Mouse (Mus musculus) myocyte (in vitro differentiated cells): ENCODE data around the gene Tmem219. TPM values are rescaled to one million over a fixed set of nuclear protein-coding genes. Genes with fewer than 3 reads are reported as not detected.

Experiments used
- H3K27me3 ChIP-seq: one replicate; pipeline ENCODE4 v1.6.1; 2011; ENCODE audit not compliant: control insufficient read depth, insufficient read depth, insufficient read length
- H3K36me3 ChIP-seq: one replicate; pipeline ENCODE4 v1.6.1; 2011; ENCODE audit not compliant: control insufficient read depth, insufficient read depth
- H3K4me2 ChIP-seq: one replicate; pipeline ENCODE4 v1.6.1; 2011; ENCODE audit warnings: low read depth, control low read depth
- H3K4me3 ChIP-seq: one replicate; pipeline ENCODE4 v1.5.1; 2011; ENCODE audit warnings: mild to moderate bottlenecking, control low read depth, moderate library complexity
- H3K79me2 ChIP-seq: one replicate; pipeline ENCODE4 v1.6.1; 2011; ENCODE audit not compliant: control insufficient read depth, insufficient read depth
- H3ac ChIP-seq: one replicate; pipeline ENCODE4 v1.6.1; 2011; ENCODE audit not compliant: control insufficient read depth, insufficient read length
- CEBPB ChIP-seq: IDR thresholded peaks from 2 replicates; pipeline ENCODE4 v1.6.1; 2011; ENCODE audit warnings: mild to moderate bottlenecking, moderate library complexity; ENCODE audit not compliant: poor library complexity, insufficient read depth, severe bottlenecking
- E2F4 ChIP-seq: IDR thresholded peaks from one replicate; pipeline ENCODE4 v1.6.1; 2011; ENCODE audit warnings: mild to moderate bottlenecking, control low read depth, moderate library complexity; ENCODE audit not compliant: insufficient read depth
- MAX ChIP-seq: IDR thresholded peaks from one replicate; pipeline ENCODE4 v1.6.1; 2011; ENCODE audit warnings: low read depth, mild to moderate bottlenecking, control low read depth
- MYOD1 ChIP-seq, 3 experiments: IDR thresholded peaks; one replicate each; pipeline ENCODE4 v1.6.1; 2011; ENCODE audit warnings: control low read depth in 2 of 3, low read depth in 2 of 3, mild to moderate bottlenecking in 2 of 3, moderate library complexity in 1 of 3; ENCODE audit not compliant: insufficient read length in 2 of 3, control insufficient read depth in 1 of 3
- MYOG ChIP-seq, 3 experiments: IDR thresholded peaks; one replicate each; pipeline ENCODE4 v1.6.1; 2011; ENCODE audit warnings: control low read depth in 2 of 3, low read depth in 2 of 3, mild to moderate bottlenecking in 2 of 3; ENCODE audit not compliant: insufficient read length in 2 of 3, control insufficient read depth in 1 of 3, insufficient read depth in 1 of 3
- POLR2A ChIP-seq: IDR thresholded peaks from one replicate; pipeline ENCODE4 v1.6.1; 2011; ENCODE audit warnings: low read depth, mild to moderate bottlenecking, control low read depth, moderate library complexity; ENCODE audit not compliant: insufficient read length
- POLR2AphosphoS2 ChIP-seq: IDR thresholded peaks from one replicate; pipeline ENCODE4 v1.6.1; 2011; ENCODE audit warnings: low read depth, control low read depth; ENCODE audit not compliant: insufficient read length
- REST ChIP-seq: IDR thresholded peaks from one replicate; pipeline ENCODE4 v1.6.1; 2011; ENCODE audit warnings: mild to moderate bottlenecking, control low read depth, moderate library complexity; ENCODE audit not compliant: insufficient read depth, insufficient read length
- SRF ChIP-seq: IDR thresholded peaks from one replicate; pipeline ENCODE4 v1.6.1; 2011; ENCODE audit warnings: low read depth; ENCODE audit not compliant: control insufficient read depth, insufficient read length
- TCF12 ChIP-seq: IDR thresholded peaks from one replicate; pipeline ENCODE4 v1.6.1; 2011; ENCODE audit warnings: mild to moderate bottlenecking, control low read depth; ENCODE audit not compliant: poor library complexity, insufficient read depth, severe bottlenecking
- TCF3 ChIP-seq: IDR thresholded peaks from one replicate; pipeline ENCODE4 v1.6.1; 2011; ENCODE audit warnings: low read depth, control low read depth; ENCODE audit not compliant: insufficient read length
- USF1 ChIP-seq: IDR thresholded peaks from one replicate; pipeline ENCODE4 v1.6.1; 2011; ENCODE audit warnings: low read depth, mild to moderate bottlenecking, control low read depth, moderate library complexity
- polyA plus RNA-seq: library from polyadenylated mRNA; unstranded; fragments of >200 nt; fragmentation: generic; extraction: Trizol; gene quantifications from one replicate; pipeline ENCODE4 v1.2.1, GENCODE M21; 2012; ENCODE audit warnings: missing spikeins

Tmem219 gene
- polyA plus RNA-seq, 1 experiment = 34.1 TPM

DNA sequence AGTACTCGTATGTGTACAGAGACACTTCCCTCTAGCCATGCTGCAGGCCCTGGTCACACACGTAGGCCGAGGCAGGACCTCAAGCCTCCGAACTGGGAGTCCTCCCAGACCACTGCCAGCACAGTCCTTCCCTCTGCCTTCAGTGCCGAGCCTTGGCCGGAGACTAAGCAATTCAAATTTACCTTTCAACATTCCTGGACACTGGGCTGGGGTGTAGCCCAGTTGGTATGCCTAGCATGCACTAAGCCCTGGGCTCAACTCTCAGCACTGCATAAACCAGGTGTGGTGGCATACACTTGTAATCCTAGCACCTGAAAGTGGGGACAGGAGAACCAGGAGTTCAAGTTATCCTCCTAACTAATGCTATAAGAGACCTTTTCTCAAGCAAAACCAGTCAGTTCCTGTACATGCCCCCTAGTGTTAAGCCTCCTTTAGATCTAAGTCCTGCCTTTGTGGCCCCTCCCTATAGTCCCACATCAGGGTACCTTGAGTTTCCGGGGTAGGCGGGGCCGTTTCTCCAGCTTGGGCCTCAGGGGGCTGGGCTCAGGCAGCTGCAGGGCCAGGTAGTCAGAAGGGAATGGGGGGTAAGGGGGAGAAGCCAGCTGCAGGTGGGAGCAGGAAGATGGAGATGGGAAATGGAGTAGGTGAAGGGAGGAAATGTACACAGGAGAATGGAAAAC lies 65.8 kb downstream of the Tmem219 start:
- no peak overlapping the region for H3K4me3 ChIP-seq
- peaks cover 8% of the 10 kb centered on the region for H3K36me3 ChIP-seq
- H3K4me2 ChIP-seq = no peak overlapping the region
- no peaks in the 10 kb centered on the region for H3K27me3 ChIP-seq
- no peak overlapping the region for H3ac ChIP-seq
- TF ChIP-seq MYOG (IDR thresholded peaks at IDR 0.05; ENCODE audit: control insufficient read depth in 1 of 3, insufficient read depth in 1 of 3, insufficient read length in 2 of 3, low read depth in 2 of 3) = no peak
- no peak for TF ChIP-seq CEBPB
- no peak for TF ChIP-seq E2F4
- no peak for TF ChIP-seq POLR2A
- TF ChIP-seq MAX = no peak
- TF ChIP-seq USF1 = no peak
- TF ChIP-seq TCF12 = no peak
- TF ChIP-seq TCF3 = no peak
- peaks cover 12% of the 10 kb centered on the region for H3K79me2 ChIP-seq

DNA sequence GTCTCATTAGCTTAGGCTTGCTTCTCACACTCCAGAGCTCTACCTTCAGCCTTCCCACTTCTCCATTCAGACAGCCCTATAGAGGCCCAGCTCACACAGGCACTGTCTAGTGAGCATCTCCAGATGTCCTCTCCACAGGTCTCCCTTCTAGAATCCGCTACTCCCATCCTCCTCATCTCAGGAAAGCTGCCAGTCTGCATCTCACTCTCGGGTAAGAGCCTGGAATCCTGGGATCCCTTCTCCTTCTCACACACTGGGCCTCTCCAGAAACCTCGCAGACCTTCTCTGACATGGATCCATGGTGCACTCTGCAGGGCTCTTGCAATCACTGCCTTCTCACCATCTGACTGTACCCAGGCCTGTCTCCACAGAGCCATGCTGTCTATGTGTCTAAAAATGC lies 67.1 kb downstream of the Tmem219 start:
- Histone ChIP-seq H3K4me3 (no peak overlapping the region), H3ac (no peak overlapping the region), H3K4me2 (no peak overlapping the region), H3K36me3 (peaks cover 8% of the 10 kb centered on the region), H3K79me2 (peaks cover 3% of the 10 kb centered on the region), H3K27me3 (no peaks in the 10 kb centered on the region)
- TF ChIP-seq CEBPB (no peak), MYOD1 (IDR thresholded peaks at IDR 0.05; ENCODE audit: control insufficient read depth in 1 of 3, insufficient read length in 2 of 3, low read depth in 2 of 3) (no peak), MAX (no peak), TCF12 (no peak), POLR2A (no peak), POLR2AphosphoS2 (no peak), TCF3 (no peak), USF1 (no peak), E2F4 (no peak), MYOG (IDR thresholded peaks at IDR 0.05; ENCODE audit: control insufficient read depth in 1 of 3, insufficient read depth in 1 of 3, insufficient read length in 2 of 3, low read depth in 2 of 3) (no peak), SRF (no peak)

DNA sequence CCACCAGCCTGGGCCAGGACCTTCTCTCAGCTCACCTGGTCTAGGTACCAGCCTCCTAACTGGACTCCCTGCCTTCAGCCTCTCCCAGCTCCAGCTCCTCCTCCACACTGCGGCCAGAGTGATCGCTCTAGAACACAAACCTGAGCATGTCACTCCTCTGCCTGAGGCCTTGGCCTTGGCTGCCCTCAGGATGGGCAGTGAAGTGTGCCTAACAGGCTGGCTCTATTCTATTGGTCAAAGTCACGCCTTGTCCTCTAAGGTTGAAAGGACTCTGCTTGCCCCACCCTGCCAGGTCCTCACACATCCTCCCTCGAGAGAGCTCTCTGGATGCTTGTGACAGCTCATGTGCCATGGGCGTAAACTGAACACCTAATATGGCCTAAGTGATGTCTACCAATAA lies 69.3 kb downstream of the Tmem219 start:
- Histone ChIP-seq H3ac (no peak overlapping the region), H3K4me2 (no peak overlapping the region), H3K79me2 (no peaks in the 10 kb centered on the region), H3K4me3 (no peak overlapping the region), H3K27me3 (peaks cover 7% of the 10 kb centered on the region), H3K36me3 (peaks cover 8% of the 10 kb centered on the region)
- TF ChIP-seq USF1 (no peak), POLR2A (no peak), TCF3 (no peak), TCF12 (no peak), MAX (no peak)

DNA sequence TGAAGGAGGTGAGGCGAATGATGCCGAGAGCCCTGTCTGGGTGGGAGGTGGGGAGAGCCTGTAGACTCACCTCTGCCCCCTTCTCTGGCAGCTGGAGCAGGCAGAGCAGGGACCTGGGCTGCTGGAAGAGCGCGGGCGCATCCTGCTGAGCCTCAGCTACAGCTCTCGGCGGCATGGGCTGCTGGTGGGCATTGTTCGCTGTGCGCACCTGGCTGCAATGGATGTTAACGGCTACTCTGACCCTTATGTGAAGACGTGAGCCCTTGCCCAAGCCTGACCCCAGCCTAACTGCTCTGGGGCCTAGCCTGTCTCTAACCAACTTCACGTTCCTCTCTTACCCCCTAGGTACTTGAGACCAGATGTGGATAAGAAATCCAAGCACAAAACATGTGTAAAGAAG lies 71.5 kb downstream of the Tmem219 start:
- Histone ChIP-seq H3K79me2 (no peaks in the 10 kb centered on the region), H3K36me3 (peaks cover 8% of the 10 kb centered on the region), H3K27me3 (peaks cover 22% of the 10 kb centered on the region), H3ac (no peak overlapping the region), H3K4me3 (no peak overlapping the region), H3K4me2 (no peak overlapping the region)
- no peak for TF ChIP-seq MYOG (IDR thresholded peaks at IDR 0.05; ENCODE audit: control insufficient read depth in 1 of 3, insufficient read depth in 1 of 3, insufficient read length in 2 of 3, low read depth in 2 of 3)
- peak; percentile 22 for TF ChIP-seq POLR2A
- TF ChIP-seq TCF3 = no peak
- TF ChIP-seq POLR2AphosphoS2 = peak; percentile 92

DNA sequence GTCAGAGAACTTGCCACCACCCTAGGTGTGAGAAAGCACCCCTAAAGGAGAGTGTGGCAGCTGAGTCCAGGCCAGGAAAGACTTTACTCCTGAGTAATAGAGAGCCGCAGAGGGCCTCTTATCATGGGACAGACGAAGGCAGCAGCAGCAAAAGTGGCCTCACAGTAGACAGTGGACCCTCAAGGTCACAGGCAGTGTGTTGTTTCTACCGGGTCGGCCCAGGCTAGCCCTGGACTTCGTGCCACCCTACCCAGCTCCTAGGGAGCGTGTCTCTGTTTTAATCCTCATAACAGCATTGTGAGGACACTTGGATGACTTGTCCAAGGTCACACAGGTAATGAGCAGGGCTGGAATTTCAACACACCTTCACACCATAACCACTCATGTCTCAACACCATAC lies 72.6 kb downstream of the Tmem219 start:
- H3K36me3 ChIP-seq = peaks cover 8% of the 10 kb centered on the region
- TF ChIP-seq E2F4 (no peak), SRF (no peak), REST (no peak), CEBPB (no peak), TCF12 (no peak), MYOD1 (IDR thresholded peaks at IDR 0.05; ENCODE audit: control insufficient read depth in 1 of 3, insufficient read length in 2 of 3, low read depth in 2 of 3) (no peak)
- H3K79me2 ChIP-seq = no peaks in the 10 kb centered on the region
- H3K4me2 ChIP-seq = no peak overlapping the region
- no peak overlapping the region for H3K4me3 ChIP-seq
- peaks cover 26% of the 10 kb centered on the region for H3K27me3 ChIP-seq
- H3ac ChIP-seq = no peak overlapping the region
